Mouse (Mus musculus) heart, postnatal 36 days (tissue): ENCODE data around the gene Parp4. TPM values are rescaled to one million over a fixed set of nuclear protein-coding genes. Genes with fewer than 3 reads are reported as not detected.

Experiments
- DNase-seq, 2 experiments: peaks; one replicate each; pipeline ENCODE4 v3.0.0; 2021 to 2022
- intact Hi-C: fragments of 180-260 bp; cut with DNase I; formaldehyde crosslinking; loops from one replicate; pipeline ENCODE4 v1.15.1; 2025
- total RNA-seq, 2 experiments: library from RNA; stranded (reverse); gene quantifications; 2 replicates each; pipeline ENCODE4 v1.2.3; 2021

The Parp4 gene
- total RNA-seq, 2 experiments from 2014 or later, result 27.9 to 31.1 TPM

DNA sequence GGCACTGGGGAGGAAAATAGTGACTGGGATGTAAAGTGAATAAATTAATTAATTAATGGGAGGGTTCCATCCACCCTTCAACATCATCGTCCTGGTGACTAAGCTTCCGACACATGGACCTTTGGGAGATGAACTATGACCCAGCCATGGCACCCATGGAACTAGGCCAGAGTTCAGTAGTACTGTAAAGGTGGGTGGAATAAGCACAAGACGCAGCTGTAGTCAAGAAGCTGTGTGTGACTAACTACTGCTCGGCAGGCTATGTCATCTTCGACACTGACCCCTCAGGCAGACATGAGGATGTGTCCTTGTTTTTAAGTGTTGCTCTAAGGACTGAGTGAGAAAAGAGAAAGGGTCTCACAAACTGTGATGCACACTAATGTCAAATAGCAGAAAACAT lies 29.0 kb downstream of the Parp4 start:
- DNase-seq, result no peak
- intact Hi-C loops, result no loop called here

DNA sequence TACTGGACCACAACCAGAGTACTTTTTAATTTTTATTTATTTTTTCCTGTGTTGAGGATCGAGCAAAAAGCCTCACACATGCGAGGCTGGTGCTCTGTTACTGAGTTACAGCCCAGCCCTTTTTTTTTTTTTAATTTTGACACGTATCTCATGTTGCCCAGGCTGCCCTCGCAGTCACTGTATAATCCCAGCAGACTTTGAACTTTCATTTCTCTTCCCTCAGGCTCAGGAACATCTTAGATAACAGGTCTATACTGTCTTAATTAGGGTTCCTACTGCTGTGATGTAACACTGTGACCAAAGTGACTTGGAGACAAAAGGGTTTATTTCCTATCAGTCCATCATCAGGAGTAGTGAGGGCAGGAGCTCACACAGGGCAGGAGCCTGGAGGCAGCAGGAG lies 29.7 kb downstream of the Parp4 start:
- intact Hi-C loops, result no loop called here

DNA sequence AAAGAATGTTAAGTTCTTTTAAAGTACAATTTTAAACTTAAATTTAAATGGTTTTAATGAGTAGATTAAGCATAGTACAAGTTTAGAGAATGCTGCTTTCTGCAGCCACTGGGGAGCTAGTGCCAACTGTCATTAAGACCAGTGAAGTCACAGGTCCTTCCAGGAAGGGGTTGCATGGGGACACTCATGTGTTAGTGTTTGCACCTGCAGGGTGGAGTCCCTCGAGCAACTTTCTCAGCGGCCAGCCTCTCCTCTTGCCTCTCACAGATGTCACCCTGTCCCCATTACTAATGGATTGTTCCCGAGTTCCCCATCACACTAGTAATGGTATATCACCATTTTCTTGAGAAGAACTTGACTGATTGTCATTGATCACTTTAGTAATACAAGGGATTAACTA lies 37.8 kb downstream of the Parp4 start:
- intact Hi-C loops, result no loop called here
- DNase-seq, result no peak

More for the DNA sequence above, 29.7 kb downstream of the Parp4 start:
- no peak for DNase-seq

DNA sequence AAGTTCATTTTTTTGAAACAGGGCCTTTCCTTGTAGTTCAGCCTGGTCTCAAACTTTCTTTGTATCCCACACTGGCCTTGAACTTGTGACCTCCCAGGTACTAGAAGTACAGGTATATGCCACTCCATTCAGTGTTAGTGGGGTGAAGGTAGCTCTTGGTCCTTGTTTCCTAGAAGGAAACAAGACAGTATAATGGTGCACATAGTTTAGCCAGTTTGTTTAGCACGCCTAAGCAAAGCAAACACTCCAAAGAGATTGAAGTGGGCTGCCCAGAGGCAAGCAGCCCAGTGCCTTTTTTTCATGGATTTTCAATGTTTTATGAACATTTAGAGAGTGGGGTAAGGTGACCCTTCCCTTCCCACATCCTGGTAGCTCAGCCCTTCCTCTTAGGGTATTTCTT lies 42.1 kb downstream of the Parp4 start:
- no peak for DNase-seq
- intact Hi-C loops, result no loop called here

GRCm38 (mm10) chr14:56620425-56620824 lies 45.0 kb downstream of the Parp4 start:
- intact Hi-C loops, result no loop called here

GRCm38 (mm10) chr14:56626202-56626601 lies 50.8 kb downstream of the Parp4 start:
- no peak for DNase-seq

More at GRCm38 (mm10) chr14:56620425-56620824, 45.0 kb downstream of the Parp4 start:
- no peak for DNase-seq

GRCm38 (mm10) chr14:56628336-56628735 lies 52.9 kb downstream of the Parp4 start:
- DNase-seq, result no peak
- intact Hi-C loops, result no loop called here

More at GRCm38 (mm10) chr14:56626202-56626601, 50.8 kb downstream of the Parp4 start:
- intact Hi-C loops, result no loop called here

GRCm38 (mm10) chr14:56631109-56631508 lies 55.7 kb downstream of the Parp4 start:
- DNase-seq, result no peak
- intact Hi-C loops, result no loop called here

GRCm38 (mm10) chr14:56647206-56647605 lies 71.8 kb downstream of the Parp4 start:
- intact Hi-C loops, result no loop called here
- no peak for DNase-seq

- DNase-seq, result no peak
- intact Hi-C loops, result no loop called here
Observed at GRCm38 (mm10) chr14:56649448-56649847, 74.0 kb downstream of the Parp4 start.

GRCm38 (mm10) chr14:56665651-56666050 lies 90.2 kb downstream of the Parp4 start:
- peak in 1 of 2 experiments; percentile 14 for DNase-seq
- intact Hi-C loops, result loop anchor here (5.0 to 10.0 kb wide), 3 partner anchors 112 to 219 kb away; partner anchors contain the start of genes Pspc1, Zmym2 and Zmym5

GRCm38 (mm10) chr14:56666909-56667308 lies 91.5 kb downstream of the Parp4 start:
- no peak for DNase-seq
- intact Hi-C loops, result loop anchor here (5.0 to 10.0 kb wide), 3 partner anchors 110 to 218 kb away; partner anchors contain the start of genes Pspc1, Zmym2 and Zmym5

DNA sequence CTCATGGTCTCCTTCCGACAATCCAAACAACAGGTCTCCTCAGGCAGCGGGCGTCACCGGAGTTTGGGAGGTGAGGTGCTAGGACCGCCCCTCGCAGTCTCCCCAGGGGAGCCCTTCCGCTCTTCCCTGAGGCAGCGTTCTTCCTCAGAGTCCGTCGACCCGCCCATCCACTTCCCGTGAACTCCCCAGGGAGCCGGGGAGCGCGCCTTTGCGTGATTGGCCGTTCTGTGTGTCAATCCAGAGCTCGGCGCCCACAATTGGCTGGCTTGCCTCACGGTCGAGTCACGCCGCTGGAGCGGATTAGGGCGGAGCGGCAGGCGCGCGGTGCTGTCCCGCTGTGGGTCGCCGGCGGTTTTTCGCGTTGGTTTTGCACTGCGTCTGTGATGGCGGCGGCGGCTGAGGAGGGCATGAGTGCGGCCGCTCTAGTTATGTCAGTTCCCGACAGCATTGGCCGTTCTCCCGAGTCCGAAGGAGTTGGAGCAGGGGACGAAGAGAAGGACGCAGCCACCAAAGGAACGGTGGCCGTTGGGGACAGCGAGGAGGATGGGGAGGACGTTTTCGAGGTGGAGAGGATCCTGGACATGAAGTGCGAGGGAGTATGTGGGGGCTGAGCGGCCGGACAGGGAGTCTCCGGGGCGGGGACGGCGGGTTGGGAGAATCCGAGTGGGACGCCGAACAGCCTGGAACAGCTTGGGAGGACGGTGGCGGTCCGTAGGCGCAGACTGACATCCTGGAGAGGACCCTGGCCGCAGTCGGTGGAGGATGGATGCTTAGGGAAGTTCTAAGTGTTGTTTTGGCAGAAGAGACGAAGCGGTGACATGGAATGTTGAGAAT lies 92.8 kb downstream of the Parp4 start, which contains the start of gene Mphosph8:
TSS of gene Mphosph8 (plus strand) at position 280 of the 834 bp plus-strand sequence.
- DNase-seq, result peak; percentile 99
- intact Hi-C loops, result loop anchor here (2.0 to 10.0 kb wide), 4 partner anchors 93 to 217 kb away; partner anchors contain the start of genes Cenpj, Parp4, Pspc1 and Zmym2

GRCm38 (mm10) chr14:56669046-56669620 lies 93.7 kb downstream of the Parp4 start:
- intact Hi-C loops, result loop anchor here (2.0 to 10.0 kb wide), 4 partner anchors 94 to 216 kb away; partner anchors contain the start of genes Cenpj, Parp4, Pspc1 and Zmym2
- no peak for DNase-seq

GRCm38 (mm10) chr14:56685426-56685825 lies 110.0 kb downstream of the Parp4 start:
- no peak for DNase-seq
- intact Hi-C loops, result no loop called here

DNA sequence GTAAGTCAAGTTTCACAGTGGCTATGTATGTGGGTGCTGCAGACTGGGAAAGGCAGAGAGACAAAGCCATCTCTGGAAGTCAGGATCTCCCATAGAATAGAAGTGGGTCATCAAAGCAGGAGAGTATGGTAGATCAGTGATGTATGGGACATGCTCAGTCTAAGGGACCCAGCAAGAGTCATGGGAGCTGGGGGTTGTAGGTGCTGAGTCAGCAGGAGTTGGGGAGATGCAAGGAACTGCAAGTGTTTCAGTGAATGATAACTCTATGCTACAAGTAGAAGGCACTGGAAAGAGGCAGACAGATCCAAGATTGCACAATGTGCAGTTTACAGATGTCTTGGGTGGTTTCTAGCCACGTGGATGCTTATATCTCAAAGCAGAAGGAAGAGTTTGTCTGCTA lies 113.7 kb downstream of the Parp4 start:
- no peak for DNase-seq

DNA sequence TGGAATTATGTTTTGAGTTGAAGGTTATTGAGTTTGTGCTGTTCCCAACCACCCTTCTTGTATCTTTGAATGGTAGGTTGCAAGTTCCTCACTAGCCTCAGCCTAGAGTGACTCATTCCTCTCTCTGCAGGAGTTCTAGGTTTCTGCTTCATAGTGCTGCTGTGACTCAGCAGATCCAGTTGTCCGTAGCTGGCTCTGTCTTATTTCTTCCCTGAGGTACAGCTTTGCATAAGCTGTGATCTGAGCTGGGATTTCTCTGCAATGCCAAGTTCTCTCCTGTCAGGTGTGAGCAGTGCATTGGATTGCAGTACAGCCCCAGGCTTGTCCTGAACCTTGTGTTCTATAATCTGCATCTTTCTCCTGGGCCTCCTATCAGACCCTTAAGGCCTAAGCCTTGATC lies 114.3 kb downstream of the Parp4 start:
- DNase-seq, result no peak
- intact Hi-C loops, result loop anchor here (5.0 kb wide), 1 partner anchor 103 kb away; no protein-coding TSS in a partner anchor

More for the DNA sequence above, 113.7 kb downstream of the Parp4 start:
- intact Hi-C loops, result no loop called here

DNA sequence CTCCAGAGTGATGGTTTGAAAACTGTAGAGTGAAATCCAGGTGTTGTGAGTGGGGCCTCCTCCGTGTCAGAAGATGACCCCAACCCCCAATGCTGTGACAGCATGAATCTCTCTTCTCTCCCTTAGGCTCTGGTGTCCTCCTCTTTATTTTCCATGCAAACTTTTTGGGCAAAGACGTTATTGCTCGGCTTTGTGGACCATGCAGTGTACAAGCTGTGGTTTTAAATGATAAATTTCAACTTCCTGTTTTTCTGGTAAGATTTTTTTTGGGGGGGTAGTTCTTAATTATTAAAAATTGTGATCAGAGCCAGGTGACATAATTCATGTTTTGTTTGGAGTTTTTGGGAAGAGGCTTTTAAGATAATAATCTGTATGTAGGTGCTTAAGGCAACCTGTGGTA lies 120.1 kb downstream of the Parp4 start:
- no peak for DNase-seq
- intact Hi-C loops, result no loop called here

DNA sequence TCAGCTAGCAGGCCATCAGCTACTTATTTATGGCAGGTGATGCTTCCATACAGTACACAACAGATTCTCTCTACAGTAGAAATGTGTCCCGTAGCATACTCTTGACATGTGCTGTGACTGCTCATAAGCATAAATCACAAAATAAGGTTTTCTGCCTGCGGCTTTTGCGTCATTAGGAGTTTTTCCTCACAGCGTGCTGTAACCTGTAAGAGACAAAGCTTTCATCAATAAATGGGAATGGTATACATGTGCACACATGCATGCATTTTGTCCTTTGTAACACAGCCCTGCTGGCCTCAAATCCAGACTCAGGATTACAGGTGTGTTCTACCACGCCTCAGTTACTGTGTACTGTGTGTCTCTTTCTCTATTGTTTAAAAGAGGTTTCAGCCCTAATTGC lies 122.4 kb downstream of the Parp4 start:
- DNase-seq, result no peak
- intact Hi-C loops, result no loop called here

DNA sequence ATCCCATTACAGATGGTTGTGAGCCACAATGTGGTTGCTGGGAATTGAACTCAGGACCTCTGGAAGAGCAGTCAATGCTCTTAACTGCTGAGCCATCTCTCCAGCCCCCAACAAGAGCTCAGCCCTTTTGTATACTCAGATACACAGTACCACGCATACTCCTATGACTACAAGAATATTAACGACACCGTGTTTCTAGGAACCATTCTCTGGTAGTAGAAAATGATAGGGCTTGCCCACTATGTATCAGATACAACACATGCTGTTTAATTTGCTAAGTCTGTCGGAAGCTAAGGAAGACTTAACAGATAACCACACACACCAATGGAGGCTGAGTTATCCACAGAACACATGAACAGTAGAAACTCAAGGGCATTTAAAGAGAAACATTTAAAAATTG lies 127.2 kb downstream of the Parp4 start:
- intact Hi-C loops, result no loop called here
- no peak for DNase-seq

DNA sequence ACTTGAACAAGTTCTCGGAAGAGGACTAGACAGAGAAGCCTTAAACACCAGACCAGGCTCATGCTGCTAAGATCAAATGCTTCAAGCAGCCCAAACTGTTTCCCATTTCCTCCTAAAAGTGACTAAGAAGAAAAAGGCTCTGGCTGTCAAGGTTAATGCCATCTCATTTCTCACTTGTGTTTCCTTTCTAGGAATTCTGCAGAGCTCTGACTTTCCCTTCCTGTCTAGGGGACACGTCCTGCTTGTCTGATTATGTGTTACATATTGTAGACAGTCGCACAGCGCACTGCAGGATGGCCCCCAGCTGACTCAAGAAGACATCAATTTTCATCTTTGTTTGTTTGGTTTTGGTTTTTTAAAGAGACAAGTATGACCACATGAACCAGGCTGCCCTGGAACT lies 130.3 kb downstream of the Parp4 start:
- DNase-seq, result no peak
- intact Hi-C loops, result no loop called here
